Mouse (Mus musculus): Measurements from ENCODE around the gene Fndc11. TPM values are rescaled to one million over a fixed set of nuclear protein-coding genes. Genes with fewer than 3 reads are reported as not detected.

Gene Fndc11
- polyA plus RNA-seq, 1 experiment from 2014 or later = 0.59 TPM

GRCm38 (mm10) chr2:181243706-181244394 lies 24.0 kb downstream of the Fndc11 start:
- 37% methylated on average over 11 of the region's 11 CpGs for WGBS
- H3K27ac ChIP-seq (ENCODE audit: low read length) = no peak overlapping the region

GRCm38 (mm10) chr2:181245031-181245430 lies 25.2 kb downstream of the Fndc11 start:
- ATAC-seq (ENCODE audit: low FRiP score, low TSS enrichment) = no peak
- peaks cover 9% of the 10 kb centered on the region; the same call in 1 of the 2 replicates for H3K4me1 ChIP-seq (ENCODE audit: insufficient read depth, low read length)
- H3K4me2 ChIP-seq (replicated peaks; ENCODE audit: low read depth, low read length) = no peak overlapping the region
- 38% methylated on average over 2 of the region's 2 CpGs for WGBS
- no peak overlapping the region for H3K9ac ChIP-seq (replicated peaks; ENCODE audit: low read length)
- no peaks in the 10 kb centered on the region for H3K36me3 ChIP-seq (ENCODE audit: insufficient read depth, low read length)
- H3K4me3 ChIP-seq (ENCODE audit: low read length) = no peak overlapping the region
- H3K27me3 ChIP-seq (ENCODE audit: insufficient read depth, low read length) = no peaks in the 10 kb centered on the region
- no peaks in the 10 kb centered on the region for H3K9me3 ChIP-seq (ENCODE audit: low read length)
- no peak overlapping the region for H3K27ac ChIP-seq (ENCODE audit: low read length)

More at GRCm38 (mm10) chr2:181243706-181244394, 24.0 kb downstream of the Fndc11 start:
- H3K36me3 ChIP-seq (ENCODE audit: insufficient read depth, low read length) = no peaks in the 10 kb centered on the region
- H3K9me3 ChIP-seq (ENCODE audit: low read length) = no peaks in the 10 kb centered on the region
- no peak overlapping the region for H3K4me3 ChIP-seq (ENCODE audit: low read length)
- no peaks in the 10 kb centered on the region for H3K27me3 ChIP-seq (ENCODE audit: insufficient read depth, low read length)
- H3K9ac ChIP-seq (replicated peaks; ENCODE audit: low read length) = no peak overlapping the region
- peaks cover 9% of the 10 kb centered on the region; the same call in 1 of the 2 replicates for H3K4me1 ChIP-seq (ENCODE audit: insufficient read depth, low read length)
- ATAC-seq (ENCODE audit: low FRiP score, low TSS enrichment) = no peak
- H3K4me2 ChIP-seq (replicated peaks; ENCODE audit: low read depth, low read length) = no peak overlapping the region

GRCm38 (mm10) chr2:181249217-181249616 lies 29.4 kb downstream of the Fndc11 start:
- H3K4me1 ChIP-seq (ENCODE audit: insufficient read depth, low read length) = no peaks in the 10 kb centered on the region
- no peak for ATAC-seq (ENCODE audit: low FRiP score, low TSS enrichment)
- H3K36me3 ChIP-seq (ENCODE audit: insufficient read depth, low read length) = peaks cover 16% of the 10 kb centered on the region
- no peak overlapping the region for H3K4me3 ChIP-seq (ENCODE audit: low read length)
- H3K4me2 ChIP-seq (replicated peaks; ENCODE audit: low read depth, low read length) = no peak overlapping the region
- WGBS = 76% methylated on average over 10 of the region's 10 CpGs
- H3K27me3 ChIP-seq (ENCODE audit: insufficient read depth, low read length) = no peaks in the 10 kb centered on the region
- H3K9me3 ChIP-seq (ENCODE audit: low read length) = no peaks in the 10 kb centered on the region
- H3K27ac ChIP-seq (ENCODE audit: low read length) = no peak overlapping the region
- H3K9ac ChIP-seq (replicated peaks; ENCODE audit: low read length) = no peak overlapping the region

GRCm38 (mm10) chr2:181251841-181252240 lies 32.0 kb downstream of the Fndc11 start:
- Histone ChIP-seq H3K4me3 (ENCODE audit: low read length) (no peak overlapping the region), H3K4me2 (replicated peaks; ENCODE audit: low read depth, low read length) (no peak overlapping the region), H3K9me3 (ENCODE audit: low read length) (no peaks in the 10 kb centered on the region), H3K27ac (ENCODE audit: low read length) (no peak overlapping the region), H3K4me1 (ENCODE audit: insufficient read depth, low read length) (no peaks in the 10 kb centered on the region), H3K36me3 (ENCODE audit: insufficient read depth, low read length) (peaks cover 32% of the 10 kb centered on the region), H3K27me3 (ENCODE audit: insufficient read depth, low read length) (no peaks in the 10 kb centered on the region), H3K9ac (replicated peaks; ENCODE audit: low read length) (no peak overlapping the region)
- ATAC-seq (ENCODE audit: low FRiP score, low TSS enrichment) = no peak
- 70% methylated on average over 1 of the region's 1 CpGs for WGBS

- Histone ChIP-seq H3K9ac (replicated peaks; ENCODE audit: low read length) (no peak overlapping the region), H3K36me3 (ENCODE audit: insufficient read depth, low read length) (peaks cover 38% of the 10 kb centered on the region), H3K4me3 (ENCODE audit: low read length) (no peak overlapping the region), H3K27ac (ENCODE audit: low read length) (no peak overlapping the region), H3K4me1 (ENCODE audit: insufficient read depth, low read length) (no peaks in the 10 kb centered on the region), H3K27me3 (ENCODE audit: insufficient read depth, low read length) (no peaks in the 10 kb centered on the region), H3K4me2 (replicated peaks; ENCODE audit: low read depth, low read length) (no peak overlapping the region), H3K9me3 (ENCODE audit: low read length) (no peaks in the 10 kb centered on the region)
- WGBS = 90% methylated on average over 1 of the region's 1 CpGs
- ATAC-seq (ENCODE audit: low FRiP score, low TSS enrichment) = no peak
Measured at GRCm38 (mm10) chr2:181253248-181253647, 33.4 kb downstream of the Fndc11 start.

GRCm38 (mm10) chr2:181266839-181267238 lies 47.0 kb downstream of the Fndc11 start:
- peaks cover 34% of the 10 kb centered on the region for H3K36me3 ChIP-seq (ENCODE audit: insufficient read depth, low read length)
- no peak overlapping the region for H3K4me2 ChIP-seq (replicated peaks; ENCODE audit: low read depth, low read length)
- no peak for ATAC-seq (ENCODE audit: low FRiP score, low TSS enrichment)
- no peaks in the 10 kb centered on the region for H3K4me1 ChIP-seq (ENCODE audit: insufficient read depth, low read length)
- no peaks in the 10 kb centered on the region for H3K27me3 ChIP-seq (ENCODE audit: insufficient read depth, low read length)
- H3K27ac ChIP-seq (ENCODE audit: low read length) = no peak overlapping the region
- no peak overlapping the region for H3K9ac ChIP-seq (replicated peaks; ENCODE audit: low read length)
- no peaks in the 10 kb centered on the region for H3K9me3 ChIP-seq (ENCODE audit: low read length)
- no peak overlapping the region for H3K4me3 ChIP-seq (ENCODE audit: low read length)
- WGBS = 88% methylated on average over 2 of the region's 2 CpGs

GRCm38 (mm10) chr2:181272092-181272491 lies 52.3 kb downstream of the Fndc11 start:
- no peak overlapping the region for H3K9ac ChIP-seq (replicated peaks; ENCODE audit: low read length)

More at GRCm38 (mm10) chr2:181272092-181272491, 52.3 kb downstream of the Fndc11 start:
- H3K27me3 ChIP-seq (ENCODE audit: insufficient read depth, low read length) = no peaks in the 10 kb centered on the region
- ATAC-seq (ENCODE audit: low FRiP score, low TSS enrichment) = no peak
- H3K4me3 ChIP-seq (ENCODE audit: low read length) = no peak overlapping the region
- no peaks in the 10 kb centered on the region for H3K4me1 ChIP-seq (ENCODE audit: insufficient read depth, low read length)
- H3K36me3 ChIP-seq (ENCODE audit: insufficient read depth, low read length) = peaks cover 31% of the 10 kb centered on the region
- no peak overlapping the region for H3K4me2 ChIP-seq (replicated peaks; ENCODE audit: low read depth, low read length)
- 76% methylated on average over 2 of the region's 2 CpGs for WGBS
- no peak overlapping the region for H3K27ac ChIP-seq (ENCODE audit: low read length)
- H3K9me3 ChIP-seq (ENCODE audit: low read length) = no peaks in the 10 kb centered on the region

Other genes with a start within 250 kb of the Fndc11 start
- gene Col20a1, start 233.5 kb upstream of the Fndc11 start, polyA plus RNA-seq (2015; fragmentation: Nextera tagmentation; extraction: Ambion mirVana) = 0.22 and 0.47 TPM in 2 replicates
- 4.3 TPM in 2 replicates for gene Chrna4, start 176.5 kb upstream of the Fndc11 start, polyA plus RNA-seq (2015; fragmentation: Nextera tagmentation; extraction: Ambion mirVana)
- 0.16 and 0.44 TPM in 2 replicates for gene Kcnq2, start 84.7 kb upstream of the Fndc11 start, polyA plus RNA-seq (2015; fragmentation: Nextera tagmentation; extraction: Ambion mirVana)
- gene Eef1a2, start 63.0 kb upstream of the Fndc11 start, polyA plus RNA-seq (2015; fragmentation: Nextera tagmentation; extraction: Ambion mirVana) = 0.10 TPM in 1 of 2 replicates, not detected in the other
- gene Ppdpf, start 32.8 kb upstream of the Fndc11 start, polyA plus RNA-seq (2015; fragmentation: Nextera tagmentation; extraction: Ambion mirVana) = 302 and 310 TPM in 2 replicates
- not detected in 2 replicates for gene Ptk6, start 17.2 kb upstream of the Fndc11 start, polyA plus RNA-seq (2015; fragmentation: Nextera tagmentation; extraction: Ambion mirVana)
- gene Srms, start 6.8 kb upstream of the Fndc11 start, polyA plus RNA-seq (2015; fragmentation: Nextera tagmentation; extraction: Ambion mirVana) = 0.25 and 0.37 TPM in 2 replicates
- gene Helz2, start 22.0 kb downstream of the Fndc11 start, polyA plus RNA-seq (2015; fragmentation: Nextera tagmentation; extraction: Ambion mirVana) = 1.9 and 2.0 TPM in 2 replicates
- 15.7 and 18.7 TPM in 2 replicates for gene Gmeb2, start 68.0 kb downstream of the Fndc11 start, polyA plus RNA-seq (2015; fragmentation: Nextera tagmentation; extraction: Ambion mirVana)
- 3.7 and 7.7 TPM in 2 replicates for gene Stmn3, start 94.5 kb downstream of the Fndc11 start, polyA plus RNA-seq (2015; fragmentation: Nextera tagmentation; extraction: Ambion mirVana)
- gene Rtel1, start 99.7 kb downstream of the Fndc11 start, polyA plus RNA-seq (2015; fragmentation: Nextera tagmentation; extraction: Ambion mirVana) = 51.2 and 57.9 TPM in 2 replicates
- 48.8 and 50.5 TPM in 2 replicates for gene Zgpat, start 144.9 kb downstream of the Fndc11 start, polyA plus RNA-seq (2015; fragmentation: Nextera tagmentation; extraction: Ambion mirVana)
- 72.5 and 73.5 TPM in 2 replicates for gene Arfrp1, start 145.4 kb downstream of the Fndc11 start, polyA plus RNA-seq (2015; fragmentation: Nextera tagmentation; extraction: Ambion mirVana)
- 28.3 and 32.6 TPM in 2 replicates for gene Lime1, start 160.1 kb downstream of the Fndc11 start, polyA plus RNA-seq (2015; fragmentation: Nextera tagmentation; extraction: Ambion mirVana)
- gene Zbtb46, start 239.4 kb downstream of the Fndc11 start, polyA plus RNA-seq (2015; fragmentation: Nextera tagmentation; extraction: Ambion mirVana) = 26.2 and 30.5 TPM in 2 replicates